Mouse (Mus musculus): ENCODE data around the gene Cnpy3. TPM values are rescaled to one million over a fixed set of nuclear protein-coding genes. Genes with fewer than 3 reads are reported as not detected.
A peak's percentile ranks its signal among the peaks of the same experiment; 100 is the strongest.

The Cnpy3 gene
- polyA plus RNA-seq, 1 experiment, result 76.6 TPM

DNA sequence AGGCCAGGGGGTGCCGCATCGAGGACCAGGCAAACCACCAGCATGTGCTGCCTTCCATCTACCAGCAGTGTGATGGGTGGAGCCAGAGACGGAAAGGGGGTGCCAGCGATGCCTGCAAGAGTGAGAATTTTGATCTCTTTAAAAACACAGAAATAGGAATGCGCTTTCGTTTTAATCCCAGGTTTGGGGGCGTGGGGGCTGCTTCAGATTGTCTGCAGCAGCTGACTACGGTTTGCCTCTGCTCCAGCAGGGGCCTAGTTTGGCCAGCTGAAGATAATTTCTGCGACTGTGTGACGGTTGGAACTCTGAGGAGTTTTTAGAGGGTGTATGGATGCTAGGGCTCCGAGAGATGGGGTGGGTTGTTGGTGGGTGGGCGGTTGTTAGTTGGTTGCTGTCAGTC, 6.7 kb upstream of the Cnpy3 start:
- Histone ChIP-seq H3K4me3 (replicated peaks; ENCODE audit: insufficient read depth, low read depth, low read length) (no peak overlapping the region), H3K27me3 (ENCODE audit: control insufficient read depth, insufficient read depth, low read length) (no peaks in the 10 kb centered on the region), H3K27ac (ENCODE audit: insufficient read depth, low read length) (no peak overlapping the region), H3K4me1 (ENCODE audit: control insufficient read depth, insufficient read depth, low read length) (no peaks in the 10 kb centered on the region)
- WGBS, result 73% methylated on average over 12 of the region's 12 CpGs
- DNase-seq, result no peak
- no peak for TF ChIP-seq CTCF (IDR thresholded peaks at IDR 0.05; ENCODE audit: borderline replicate concordance, insufficient read depth, low read depth, low read length)
- TF ChIP-seq POLR2A (IDR thresholded peaks at IDR 0.05; ENCODE audit: borderline replicate concordance, insufficient read depth, low read length), result no peak

DNA sequence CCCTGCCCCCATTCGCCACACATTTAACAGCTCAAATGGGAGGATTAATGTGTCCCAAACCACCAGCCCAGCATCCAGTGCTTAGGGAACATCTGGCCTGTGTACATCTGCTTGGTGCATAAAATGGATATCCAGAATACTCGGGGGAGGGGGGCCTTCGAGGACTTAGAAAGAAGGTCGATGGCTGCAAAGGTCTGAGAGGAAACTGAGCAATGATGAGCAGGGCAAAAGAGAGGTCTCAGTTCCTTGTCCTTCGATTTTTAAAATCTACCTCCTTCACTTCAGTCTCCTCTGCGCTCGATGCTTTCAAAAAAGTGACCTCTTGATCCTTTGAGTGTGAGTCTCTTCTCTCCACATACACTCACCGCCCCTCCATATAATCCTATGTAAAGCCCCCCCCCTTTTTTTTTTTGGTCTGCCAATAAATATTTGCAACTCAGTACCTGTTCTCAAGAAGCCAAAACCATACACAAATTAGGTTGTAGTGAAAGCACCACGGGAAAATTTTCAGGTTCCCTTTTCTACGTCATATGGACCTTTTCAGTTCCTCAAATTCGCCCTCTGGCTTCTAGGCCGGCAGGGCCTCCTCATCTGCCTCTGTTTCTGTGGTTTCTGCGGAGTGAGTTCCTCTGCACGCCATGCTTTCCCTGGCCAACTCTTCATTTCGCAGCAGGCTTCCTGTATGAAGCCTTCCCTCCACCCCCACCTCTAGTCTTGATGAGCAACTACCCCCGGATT, 789 bp downstream of the Cnpy3 start:
- no peak for DNase-seq
- no peak for TF ChIP-seq CTCF (IDR thresholded peaks at IDR 0.05; ENCODE audit: borderline replicate concordance, insufficient read depth, low read depth, low read length)
- TF ChIP-seq POLR2A (IDR thresholded peaks at IDR 0.05; ENCODE audit: borderline replicate concordance, insufficient read depth, low read length), result no peak

DNA sequence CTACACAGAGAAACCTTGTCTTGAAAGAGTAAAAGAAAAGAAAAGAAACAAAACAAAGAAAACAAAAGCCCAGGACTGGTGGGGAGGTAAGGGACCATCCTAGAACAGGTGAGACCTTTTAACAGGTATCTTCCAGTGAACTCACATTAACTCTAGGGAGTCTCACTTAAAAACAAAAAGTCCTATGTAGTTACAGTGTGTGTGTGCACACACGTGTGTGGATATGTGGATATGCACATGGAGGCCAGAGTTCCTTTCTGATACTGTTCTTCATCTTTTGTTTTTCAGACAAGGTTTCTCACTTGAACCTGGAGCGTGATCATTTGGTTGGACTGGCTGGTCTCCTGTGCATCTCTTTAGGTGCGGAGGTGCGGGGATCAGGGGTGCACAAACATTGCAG, 1.4 kb downstream of the Cnpy3 start:
- Histone ChIP-seq H3K27ac (ENCODE audit: insufficient read depth, low read length) (no peak overlapping the region), H3K4me1 (ENCODE audit: control insufficient read depth, insufficient read depth, low read length) (0 out of 2 replicates have a peak, but pooled peaks cover 4% of the 10 kb centered on the region), H3K4me3 (replicated peaks; ENCODE audit: insufficient read depth, low read depth, low read length) (no peak overlapping the region), H3K27me3 (ENCODE audit: control insufficient read depth, insufficient read depth, low read length) (no peaks in the 10 kb centered on the region)
- TF ChIP-seq CTCF (IDR thresholded peaks at IDR 0.05; ENCODE audit: borderline replicate concordance, insufficient read depth, low read depth, low read length) (no peak), POLR2A (IDR thresholded peaks at IDR 0.05; ENCODE audit: borderline replicate concordance, insufficient read depth, low read length) (no peak)
- DNase-seq, result no peak
- WGBS, result 92% methylated on average over 4 of the region's 4 CpGs

More for the DNA sequence above, 789 bp downstream of the Cnpy3 start:
- Histone ChIP-seq H3K27me3 (ENCODE audit: control insufficient read depth, insufficient read depth, low read length) (no peaks in the 10 kb centered on the region), H3K4me3 (replicated peaks; ENCODE audit: insufficient read depth, low read depth, low read length) (peak overlapping the region; percentile 58), H3K27ac (ENCODE audit: insufficient read depth, low read length) (peak overlapping the region; percentile 2; the same call in 1 of the 2 replicates), H3K4me1 (ENCODE audit: control insufficient read depth, insufficient read depth, low read length) (0 out of 2 replicates have a peak, but pooled peaks cover 4% of the 10 kb centered on the region)
- 21% methylated on average over 16 of the region's 16 CpGs for WGBS

DNA sequence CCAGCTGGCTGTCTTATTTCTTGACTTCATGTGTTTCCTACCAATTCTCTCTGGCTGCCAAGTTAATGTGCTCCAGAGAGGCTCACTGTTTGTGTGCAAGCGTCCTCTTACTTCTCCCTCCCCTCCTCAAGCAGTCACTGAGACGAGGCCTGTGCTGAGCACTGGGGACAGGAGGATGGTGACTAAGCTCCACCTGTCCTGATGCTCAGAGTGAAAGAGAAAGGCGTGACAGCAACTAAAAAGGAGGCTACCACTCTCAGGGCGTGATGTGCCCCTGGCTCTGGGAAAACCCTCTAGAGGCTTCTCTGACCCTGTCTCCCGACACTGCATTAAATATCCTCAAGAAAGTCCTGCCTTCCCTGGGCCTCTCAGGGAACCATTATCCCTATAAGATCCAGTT, 2.7 kb downstream of the Cnpy3 start:
- no peak for DNase-seq
- Histone ChIP-seq H3K4me3 (replicated peaks; ENCODE audit: insufficient read depth, low read depth, low read length) (no peak overlapping the region), H3K27ac (ENCODE audit: insufficient read depth, low read length) (no peak overlapping the region), H3K4me1 (ENCODE audit: control insufficient read depth, insufficient read depth, low read length) (0 out of 2 replicates have a peak, but pooled peaks cover 4% of the 10 kb centered on the region), H3K27me3 (ENCODE audit: control insufficient read depth, insufficient read depth, low read length) (no peaks in the 10 kb centered on the region)
- no peak for TF ChIP-seq POLR2A (IDR thresholded peaks at IDR 0.05; ENCODE audit: borderline replicate concordance, insufficient read depth, low read length)
- TF ChIP-seq CTCF (IDR thresholded peaks at IDR 0.05; ENCODE audit: borderline replicate concordance, insufficient read depth, low read depth, low read length), result no peak
- WGBS, result 82% methylated on average over 5 of the region's 5 CpGs

DNA sequence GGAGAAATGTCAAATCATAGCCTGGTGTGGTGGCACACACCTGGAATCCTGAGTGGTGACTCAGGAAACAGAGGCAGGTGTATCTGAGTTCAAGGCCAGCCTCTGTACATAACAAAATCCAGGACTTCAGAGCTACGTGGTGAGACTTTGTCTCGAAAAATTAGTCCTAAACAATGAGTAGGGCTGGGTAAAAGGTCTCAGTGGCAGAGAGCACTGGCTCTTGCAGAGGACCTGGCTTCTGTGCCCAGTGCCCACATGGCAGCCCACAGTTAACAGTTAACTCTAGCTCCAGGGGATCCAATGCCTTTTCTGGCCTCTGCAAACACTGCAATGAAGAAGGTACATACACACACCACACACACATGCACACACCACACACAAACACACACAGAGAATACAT, 4.2 kb downstream of the Cnpy3 start:
- no peaks in the 10 kb centered on the region for H3K27me3 ChIP-seq (ENCODE audit: control insufficient read depth, insufficient read depth, low read length)
- no peak overlapping the region for H3K27ac ChIP-seq (ENCODE audit: insufficient read depth, low read length)
- no peak for DNase-seq
- WGBS, result 88% methylated on average over 2 of the region's 2 CpGs
- H3K4me3 ChIP-seq (replicated peaks; ENCODE audit: insufficient read depth, low read depth, low read length), result no peak overlapping the region
- 0 out of 2 replicates have a peak, but pooled peaks cover 4% of the 10 kb centered on the region for H3K4me1 ChIP-seq (ENCODE audit: control insufficient read depth, insufficient read depth, low read length)
- no peak for TF ChIP-seq CTCF (IDR thresholded peaks at IDR 0.05; ENCODE audit: borderline replicate concordance, insufficient read depth, low read depth, low read length)
- TF ChIP-seq POLR2A (IDR thresholded peaks at IDR 0.05; ENCODE audit: borderline replicate concordance, insufficient read depth, low read length), result no peak

DNA sequence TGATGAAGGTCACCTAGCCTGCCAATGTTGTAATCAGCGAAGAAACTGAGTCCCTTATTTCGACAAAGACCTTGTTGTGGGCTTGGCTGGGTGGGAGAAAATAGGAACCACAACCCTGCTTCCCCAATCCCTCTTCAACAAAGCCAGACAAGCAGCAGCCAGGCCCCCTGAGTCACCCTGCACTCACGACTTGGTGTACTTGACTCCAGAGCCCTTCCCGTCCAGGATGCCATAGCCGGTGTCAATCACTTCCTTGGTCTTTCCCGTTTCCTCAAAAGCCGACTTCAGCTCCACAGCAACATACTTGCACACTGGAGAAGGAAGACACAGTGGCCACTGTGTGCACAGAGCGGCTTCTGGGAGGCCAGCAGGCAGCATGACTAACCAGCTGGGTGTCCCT, 4.8 kb downstream of the Cnpy3 start:
- 76% methylated on average over 8 of the region's 8 CpGs for WGBS
- Histone ChIP-seq H3K27ac (ENCODE audit: insufficient read depth, low read length) (no peak overlapping the region), H3K4me1 (ENCODE audit: control insufficient read depth, insufficient read depth, low read length) (0 out of 2 replicates have a peak, but pooled peaks cover 4% of the 10 kb centered on the region), H3K4me3 (replicated peaks; ENCODE audit: insufficient read depth, low read depth, low read length) (no peak overlapping the region), H3K27me3 (ENCODE audit: control insufficient read depth, insufficient read depth, low read length) (no peaks in the 10 kb centered on the region)
- no peak for DNase-seq
- TF ChIP-seq POLR2A (IDR thresholded peaks at IDR 0.05; ENCODE audit: borderline replicate concordance, insufficient read depth, low read length), result no peak
- no peak for TF ChIP-seq CTCF (IDR thresholded peaks at IDR 0.05; ENCODE audit: borderline replicate concordance, insufficient read depth, low read depth, low read length)

DNA sequence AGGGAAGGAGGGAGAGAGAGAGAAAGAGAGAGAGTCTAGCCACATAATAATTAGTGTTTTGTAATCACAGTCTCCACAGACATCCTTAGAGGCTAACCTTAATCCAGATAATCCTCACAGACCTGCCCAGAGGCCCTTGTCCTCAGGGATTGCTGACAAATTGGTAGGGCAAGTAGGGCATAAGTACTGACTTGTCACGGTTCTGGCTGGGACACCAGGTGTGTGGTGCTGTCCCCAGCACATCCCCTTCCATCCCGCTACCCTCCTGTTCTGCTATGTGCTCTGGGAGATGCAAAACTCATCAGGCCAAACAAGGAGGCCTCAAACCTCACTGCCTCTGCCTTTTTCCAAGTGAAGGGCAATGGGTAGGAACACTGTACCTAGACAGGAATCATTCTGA, 6.5 kb downstream of the Cnpy3 start:
- Histone ChIP-seq H3K4me3 (replicated peaks; ENCODE audit: insufficient read depth, low read depth, low read length) (no peak overlapping the region), H3K27ac (ENCODE audit: insufficient read depth, low read length) (no peak overlapping the region), H3K4me1 (ENCODE audit: control insufficient read depth, insufficient read depth, low read length) (no peaks in the 10 kb centered on the region), H3K27me3 (ENCODE audit: control insufficient read depth, insufficient read depth, low read length) (no peaks in the 10 kb centered on the region)
- WGBS, result 85% methylated on average over 2 of the region's 2 CpGs
- no peak for DNase-seq
- TF ChIP-seq POLR2A (IDR thresholded peaks at IDR 0.05; ENCODE audit: borderline replicate concordance, insufficient read depth, low read length) (no peak), CTCF (IDR thresholded peaks at IDR 0.05; ENCODE audit: borderline replicate concordance, insufficient read depth, low read depth, low read length) (no peak)

DNA sequence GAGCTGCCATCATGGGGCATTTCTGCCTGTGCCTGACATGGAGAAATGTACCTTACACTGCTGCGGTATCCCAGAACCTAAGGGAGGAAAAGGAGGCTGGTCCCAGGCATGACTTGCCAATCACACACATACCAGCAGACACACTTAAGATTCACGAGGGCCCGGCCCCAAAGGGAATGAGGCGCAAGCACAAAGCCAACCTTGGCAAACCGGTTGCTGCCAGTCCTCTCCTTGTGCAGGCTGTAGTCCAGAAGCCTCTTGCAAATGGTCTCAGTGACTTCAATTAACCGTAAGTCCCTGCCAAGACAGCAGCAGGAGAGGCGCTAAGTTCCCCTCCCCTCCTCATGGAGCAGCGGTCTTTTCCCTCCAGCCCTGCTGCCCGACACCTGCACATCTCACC, 9.0 kb downstream of the Cnpy3 start:
- H3K27me3 ChIP-seq (ENCODE audit: control insufficient read depth, insufficient read depth, low read length), result no peaks in the 10 kb centered on the region
- H3K4me1 ChIP-seq (ENCODE audit: control insufficient read depth, insufficient read depth, low read length), result no peaks in the 10 kb centered on the region
- H3K4me3 ChIP-seq (replicated peaks; ENCODE audit: insufficient read depth, low read depth, low read length), result no peak overlapping the region
- no peak for DNase-seq
- 39% methylated on average over 9 of the region's 9 CpGs for WGBS
- TF ChIP-seq POLR2A (IDR thresholded peaks at IDR 0.05; ENCODE audit: borderline replicate concordance, insufficient read depth, low read length) (no peak), CTCF (IDR thresholded peaks at IDR 0.05; ENCODE audit: borderline replicate concordance, insufficient read depth, low read depth, low read length) (no peak)
- no peak overlapping the region for H3K27ac ChIP-seq (ENCODE audit: insufficient read depth, low read length)
